Mouse (Mus musculus): ENCODE data around the gene Rhbdf1. TPM values are rescaled to one million over a fixed set of nuclear protein-coding genes. Genes with fewer than 3 reads are reported as not detected.

Gene Rhbdf1
- polyA plus RNA-seq, 1 experiment = 33.3 TPM

DNA sequence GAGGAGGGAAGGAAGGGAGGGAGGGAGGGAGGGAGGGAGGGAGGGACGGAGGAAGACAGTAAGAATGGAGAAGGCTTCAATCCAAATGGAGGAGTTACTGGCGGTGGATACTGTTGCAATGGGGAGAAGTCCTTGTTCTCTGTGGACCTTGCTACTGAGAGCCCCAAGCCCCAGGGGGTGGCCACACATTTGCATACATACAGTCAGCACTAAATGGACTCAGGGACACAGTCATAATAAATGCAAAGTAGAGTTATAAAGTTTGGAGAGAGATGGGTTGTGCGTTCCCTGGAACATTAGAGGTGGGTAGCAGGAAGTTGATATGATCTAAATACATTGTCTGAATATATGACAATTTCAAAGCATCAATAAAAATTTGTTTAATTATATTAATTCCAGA is 36.1 kb downstream of the Rhbdf1 start:
- Histone ChIP-seq H3K27ac (ENCODE audit: insufficient read depth, low read length) (no peak overlapping the region), H3K27me3 (ENCODE audit: control insufficient read depth, insufficient read depth, low read length, poor library complexity, severe bottlenecking) (no peaks in the 10 kb centered on the region), H3K4me3 (ENCODE audit: low read depth, low read length) (no peak overlapping the region), H3K4me1 (ENCODE audit: control insufficient read depth, insufficient read depth, low read length) (no peaks in the 10 kb centered on the region), H3K9ac (ENCODE audit: low read depth, poor library complexity, severe bottlenecking) (no peak overlapping the region), H3K9me3 (replicated peaks; ENCODE audit: control insufficient read depth, insufficient read depth, low read length, poor library complexity, severe bottlenecking) (no peaks in the 10 kb centered on the region), H3K36me3 (ENCODE audit: control insufficient read depth, insufficient read depth, low read length, poor library complexity, severe bottlenecking) (no peaks in the 10 kb centered on the region)
- no peak for TF ChIP-seq EP300 (IDR thresholded peaks at IDR 0.05; ENCODE audit: insufficient read depth, low read depth, low read length)
- TF ChIP-seq POLR2A (IDR thresholded peaks at IDR 0.05; ENCODE audit: insufficient read depth, low read length) = no peak
- TF ChIP-seq CTCF (IDR thresholded peaks at IDR 0.05; ENCODE audit: low read depth, low read length) = no peak

DNA sequence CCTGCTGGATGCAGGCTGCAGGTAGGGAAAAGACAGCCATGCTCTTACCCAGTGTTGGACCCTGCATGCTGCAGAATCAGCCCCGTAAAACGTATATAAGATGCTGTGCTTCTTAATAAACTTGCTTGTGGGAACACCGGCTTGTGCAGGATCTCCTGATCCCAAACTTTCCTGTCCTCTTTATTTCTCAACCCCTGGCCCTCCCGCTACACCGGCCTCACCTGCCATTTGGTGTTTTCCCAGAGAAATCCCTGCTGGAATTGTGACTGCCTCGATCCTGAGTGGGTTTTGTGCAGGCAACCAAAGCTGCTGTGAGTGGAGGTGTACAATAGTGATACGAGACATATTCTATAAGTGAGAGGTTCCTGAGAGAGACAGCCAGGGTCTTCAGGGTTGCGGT is 37.6 kb downstream of the Rhbdf1 start:
- TF ChIP-seq POLR2A (IDR thresholded peaks at IDR 0.05; ENCODE audit: insufficient read depth, low read length) = no peak
- TF ChIP-seq CTCF (IDR thresholded peaks at IDR 0.05; ENCODE audit: low read depth, low read length) = no peak
- TF ChIP-seq EP300 (IDR thresholded peaks at IDR 0.05; ENCODE audit: insufficient read depth, low read depth, low read length) = no peak
- Histone ChIP-seq H3K4me3 (ENCODE audit: low read depth, low read length) (no peak overlapping the region), H3K9ac (ENCODE audit: low read depth, poor library complexity, severe bottlenecking) (no peak overlapping the region), H3K9me3 (replicated peaks; ENCODE audit: control insufficient read depth, insufficient read depth, low read length, poor library complexity, severe bottlenecking) (no peaks in the 10 kb centered on the region), H3K27ac (ENCODE audit: insufficient read depth, low read length) (no peak overlapping the region), H3K4me1 (ENCODE audit: control insufficient read depth, insufficient read depth, low read length) (no peaks in the 10 kb centered on the region), H3K27me3 (ENCODE audit: control insufficient read depth, insufficient read depth, low read length, poor library complexity, severe bottlenecking) (no peaks in the 10 kb centered on the region), H3K36me3 (ENCODE audit: control insufficient read depth, insufficient read depth, low read length, poor library complexity, severe bottlenecking) (no peaks in the 10 kb centered on the region)

DNA sequence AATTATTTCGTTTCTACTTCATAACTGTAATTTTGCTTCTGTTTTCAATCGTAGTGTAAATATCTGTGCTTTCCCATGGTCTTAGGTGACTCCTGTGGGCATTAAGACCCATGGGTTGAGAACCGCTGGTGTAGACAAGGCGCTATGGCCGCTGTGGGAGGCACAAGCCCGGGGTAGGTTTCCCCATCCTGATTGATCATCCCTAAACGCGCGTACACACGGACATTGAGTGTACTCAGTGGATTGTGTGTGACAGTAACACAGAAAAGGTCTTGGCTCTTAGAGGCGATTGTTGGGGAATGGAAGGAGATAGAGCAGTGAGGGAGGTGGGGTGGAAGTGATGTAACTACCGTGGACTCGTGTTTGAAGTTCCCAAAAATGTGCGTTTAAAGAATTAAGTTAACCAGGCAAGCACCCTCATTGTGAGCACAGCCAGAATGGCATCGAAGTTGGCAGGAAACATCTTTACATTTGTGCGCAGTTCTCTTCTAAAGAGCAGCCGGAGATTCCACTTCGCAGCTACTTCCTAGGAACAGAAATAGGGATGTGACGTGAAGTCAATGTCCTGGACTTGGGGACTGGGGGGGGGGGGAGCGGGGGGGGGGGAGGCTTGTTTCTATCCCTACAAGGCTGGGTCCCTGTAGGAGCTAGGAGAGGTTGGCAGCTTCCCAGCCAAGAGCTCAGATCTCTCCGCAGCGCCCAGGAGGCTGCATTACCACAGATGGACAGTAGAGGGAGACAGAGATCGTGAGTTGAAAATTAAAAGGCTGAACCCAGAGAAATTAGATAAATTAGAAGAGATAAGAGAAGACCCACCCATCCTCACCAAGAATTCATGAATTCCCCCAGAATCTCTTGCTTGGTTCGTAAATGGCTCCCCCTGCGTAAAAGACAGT is 39.9 kb downstream of the Rhbdf1 start:
- 0 out of 2 replicates have a peak, but pooled peaks cover 2% of the 10 kb centered on the region for H3K27me3 ChIP-seq (ENCODE audit: control insufficient read depth, insufficient read depth, low read length, poor library complexity, severe bottlenecking)
- H3K4me1 ChIP-seq (ENCODE audit: control insufficient read depth, insufficient read depth, low read length) = no peaks in the 10 kb centered on the region
- no peaks in the 10 kb centered on the region for H3K36me3 ChIP-seq (ENCODE audit: control insufficient read depth, insufficient read depth, low read length, poor library complexity, severe bottlenecking)
- TF ChIP-seq CTCF (IDR thresholded peaks at IDR 0.05; ENCODE audit: low read depth, low read length) = peak; percentile 74
- TF ChIP-seq POLR2A (IDR thresholded peaks at IDR 0.05; ENCODE audit: insufficient read depth, low read length) = no peak
- TF ChIP-seq EP300 (IDR thresholded peaks at IDR 0.05; ENCODE audit: insufficient read depth, low read depth, low read length) = no peak
- peaks cover 4% of the 10 kb centered on the region; the same call in 1 of the 2 replicates for H3K9me3 ChIP-seq (replicated peaks; ENCODE audit: control insufficient read depth, insufficient read depth, low read length, poor library complexity, severe bottlenecking)
- no peak overlapping the region for H3K4me3 ChIP-seq (ENCODE audit: low read depth, low read length)
- H3K27ac ChIP-seq (ENCODE audit: insufficient read depth, low read length) = no peak overlapping the region
- H3K9ac ChIP-seq (ENCODE audit: low read depth, poor library complexity, severe bottlenecking) = no peak overlapping the region

DNA sequence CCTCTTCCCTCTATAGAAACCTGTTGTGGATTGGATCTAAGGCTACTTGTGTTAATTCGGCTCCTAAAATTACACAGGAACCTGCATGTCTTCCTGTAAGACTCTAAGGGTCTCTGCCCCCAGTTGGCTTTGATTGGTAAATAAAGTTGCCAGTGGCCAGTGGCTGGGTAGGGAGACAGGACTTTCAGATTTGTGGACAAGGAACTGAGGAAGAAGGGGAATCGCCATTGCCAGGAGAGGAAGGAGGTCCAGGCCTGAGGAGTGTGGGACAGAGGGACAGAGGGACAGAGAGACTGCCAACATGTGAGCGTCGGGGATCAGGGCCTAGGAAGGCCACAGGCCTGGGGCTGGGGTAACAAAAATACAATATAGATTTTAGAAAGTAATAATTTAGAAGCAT is 40.9 kb downstream of the Rhbdf1 start:
- Histone ChIP-seq H3K36me3 (ENCODE audit: control insufficient read depth, insufficient read depth, low read length, poor library complexity, severe bottlenecking) (no peaks in the 10 kb centered on the region), H3K9me3 (replicated peaks; ENCODE audit: control insufficient read depth, insufficient read depth, low read length, poor library complexity, severe bottlenecking) (peaks cover 4% of the 10 kb centered on the region; the same call in 1 of the 2 replicates), H3K4me1 (ENCODE audit: control insufficient read depth, insufficient read depth, low read length) (no peaks in the 10 kb centered on the region), H3K9ac (ENCODE audit: low read depth, poor library complexity, severe bottlenecking) (no peak overlapping the region), H3K27me3 (ENCODE audit: control insufficient read depth, insufficient read depth, low read length, poor library complexity, severe bottlenecking) (0 out of 2 replicates have a peak, but pooled peaks cover 2% of the 10 kb centered on the region), H3K27ac (ENCODE audit: insufficient read depth, low read length) (no peak overlapping the region), H3K4me3 (ENCODE audit: low read depth, low read length) (no peak overlapping the region)
- TF ChIP-seq CTCF (IDR thresholded peaks at IDR 0.05; ENCODE audit: low read depth, low read length) = no peak
- no peak for TF ChIP-seq EP300 (IDR thresholded peaks at IDR 0.05; ENCODE audit: insufficient read depth, low read depth, low read length)
- TF ChIP-seq POLR2A (IDR thresholded peaks at IDR 0.05; ENCODE audit: insufficient read depth, low read length) = no peak

DNA sequence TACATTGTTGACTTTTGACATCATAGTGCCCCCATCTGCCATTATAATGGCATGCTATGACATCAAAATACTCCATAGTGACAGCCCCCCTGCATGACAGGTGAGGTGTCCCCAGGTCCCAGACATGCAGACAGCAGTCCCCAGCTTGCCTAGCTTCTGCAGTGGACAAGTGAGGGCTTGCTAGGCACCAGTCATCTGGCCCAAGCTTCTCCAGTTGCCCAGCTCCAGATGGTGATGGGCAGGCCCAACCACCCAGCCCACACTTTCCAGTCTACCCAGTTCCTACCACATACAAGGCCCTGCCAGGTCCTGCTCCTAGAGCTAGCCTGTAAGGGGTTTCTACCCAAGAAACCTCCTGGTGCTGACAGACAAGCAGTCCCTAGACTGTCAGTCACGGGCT is 43.6 kb downstream of the Rhbdf1 start:
- H3K4me3 ChIP-seq (ENCODE audit: low read depth, low read length) = no peak overlapping the region
- peaks cover 4% of the 10 kb centered on the region; the same call in 1 of the 2 replicates for H3K9me3 ChIP-seq (replicated peaks; ENCODE audit: control insufficient read depth, insufficient read depth, low read length, poor library complexity, severe bottlenecking)
- H3K36me3 ChIP-seq (ENCODE audit: control insufficient read depth, insufficient read depth, low read length, poor library complexity, severe bottlenecking) = no peaks in the 10 kb centered on the region
- H3K27me3 ChIP-seq (ENCODE audit: control insufficient read depth, insufficient read depth, low read length, poor library complexity, severe bottlenecking) = 0 out of 2 replicates have a peak, but pooled peaks cover 2% of the 10 kb centered on the region
- H3K9ac ChIP-seq (ENCODE audit: low read depth, poor library complexity, severe bottlenecking) = no peak overlapping the region
- H3K4me1 ChIP-seq (ENCODE audit: control insufficient read depth, insufficient read depth, low read length) = no peaks in the 10 kb centered on the region
- H3K27ac ChIP-seq (ENCODE audit: insufficient read depth, low read length) = no peak overlapping the region
- TF ChIP-seq CTCF (IDR thresholded peaks at IDR 0.05; ENCODE audit: low read depth, low read length) (no peak), EP300 (IDR thresholded peaks at IDR 0.05; ENCODE audit: insufficient read depth, low read depth, low read length) (no peak), POLR2A (IDR thresholded peaks at IDR 0.05; ENCODE audit: insufficient read depth, low read length) (no peak)

DNA sequence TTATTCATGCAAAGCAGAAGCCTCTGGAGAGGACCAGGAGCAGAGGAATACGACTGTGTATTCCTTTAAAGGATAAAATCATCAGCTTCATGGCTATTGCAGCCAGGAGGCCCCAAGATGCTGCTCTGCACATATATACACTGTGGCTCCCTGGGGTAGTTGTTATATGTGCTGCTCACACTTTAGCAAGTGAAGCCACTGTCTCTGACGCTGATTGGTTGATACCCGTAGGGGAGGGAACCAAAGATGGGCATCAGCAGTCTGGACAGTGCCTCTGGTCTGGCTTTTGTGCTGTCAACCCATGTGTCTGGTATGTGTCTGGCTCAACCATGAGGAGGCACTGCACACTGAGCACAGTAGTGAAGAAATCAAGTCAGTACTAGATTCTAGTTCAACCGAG is 55.4 kb downstream of the Rhbdf1 start:
- no peaks in the 10 kb centered on the region for H3K4me1 ChIP-seq (ENCODE audit: control insufficient read depth, insufficient read depth, low read length)
- H3K27me3 ChIP-seq (ENCODE audit: control insufficient read depth, insufficient read depth, low read length, poor library complexity, severe bottlenecking) = no peaks in the 10 kb centered on the region
- TF ChIP-seq POLR2A (IDR thresholded peaks at IDR 0.05; ENCODE audit: insufficient read depth, low read length) (no peak), EP300 (IDR thresholded peaks at IDR 0.05; ENCODE audit: insufficient read depth, low read depth, low read length) (no peak), CTCF (IDR thresholded peaks at IDR 0.05; ENCODE audit: low read depth, low read length) (no peak)
- H3K9me3 ChIP-seq (replicated peaks; ENCODE audit: control insufficient read depth, insufficient read depth, low read length, poor library complexity, severe bottlenecking) = no peaks in the 10 kb centered on the region
- H3K4me3 ChIP-seq (ENCODE audit: low read depth, low read length) = no peak overlapping the region
- no peak overlapping the region for H3K27ac ChIP-seq (ENCODE audit: insufficient read depth, low read length)
- H3K36me3 ChIP-seq (ENCODE audit: control insufficient read depth, insufficient read depth, low read length, poor library complexity, severe bottlenecking) = no peaks in the 10 kb centered on the region
- no peak overlapping the region for H3K9ac ChIP-seq (ENCODE audit: low read depth, poor library complexity, severe bottlenecking)
